Mouse (Mus musculus) stomach, embryonic 15.5 days (tissue): ENCODE data around the gene Olfr1109. TPM values are rescaled to one million over a fixed set of nuclear protein-coding genes. Genes with fewer than 3 reads are reported as not detected.

ENCODE experiments used
- ATAC-seq: fragments of 200-750 bp; cut with Nextera tagmentation; 2 replicates; pipeline ENCODE4 v1.8.0; 2017; ENCODE audit warnings: low read depth, moderate number of reproducible peaks, moderate TSS enrichment; ENCODE audit not compliant: insufficient read depth, low FRiP score
- H3K27ac ChIP-seq: fragments of 300-500 bp; sonication (generic); 2 replicates; pipeline ENCODE4 v1.5.1; 2015; ENCODE audit warnings: mild to moderate bottlenecking, inconsistent platforms
- H3K27me3 ChIP-seq: fragments of 300-500 bp; sonication (generic); replicated peaks from 2 replicates; pipeline ENCODE4 v1.6.1; 2015; ENCODE audit warnings: inconsistent platforms
- H3K36me3 ChIP-seq: fragments of 300-500 bp; sonication (generic); 2 replicates; pipeline ENCODE4 v1.6.1; 2015; ENCODE audit warnings: inconsistent platforms
- H3K4me1 ChIP-seq: fragments of 300-500 bp; sonication (generic); 2 replicates; pipeline ENCODE4 v1.6.1; 2015; ENCODE audit warnings: inconsistent platforms
- H3K4me2 ChIP-seq: fragments of 300-500 bp; sonication (generic); 2 replicates; pipeline ENCODE4 v1.6.1; 2015; ENCODE audit warnings: mild to moderate bottlenecking, inconsistent platforms
- H3K4me3 ChIP-seq: fragments of 300-500 bp; sonication (generic); replicated peaks from 2 replicates; pipeline ENCODE4 v1.5.1; 2015; ENCODE audit warnings: inconsistent platforms
- H3K9ac ChIP-seq: fragments of 300-500 bp; sonication (generic); 2 replicates; pipeline ENCODE4 v1.6.1; 2015; ENCODE audit warnings: inconsistent platforms
- H3K9me3 ChIP-seq: fragments of 300-500 bp; sonication (generic); 2 replicates; pipeline ENCODE4 v1.6.1; 2016; ENCODE audit warnings: inconsistent platforms
- WGBS: fragments of 180-500 bp; shearing (Covaris S2); methylation state at CpG from one replicate; pipeline ENCODE4 v1.1.7; 2015; 5-methylcytosine and 5-hydroxymethylcytosine counted together
- polyA plus RNA-seq: library from polyadenylated mRNA; unstranded; fragments of >200 nt; fragmentation: Nextera tagmentation; extraction: Ambion mirVana; gene quantifications from 2 replicates; pipeline ENCODE4 v1.2.1, GENCODE M21; 2015

Olfr1109 gene
- not detected in 2 replicates for polyA plus RNA-seq

GRCm38 (mm10) chr2:87095908-87096307 is at the start of gene Olfr1109:
Gene Olfr1109, minus strand, starts transcription at chr2:87096008.
- Histone ChIP-seq H3K27me3 (no peaks in the 10 kb centered on the region), H3K4me2 (no peak within 1 kb of the TSS), H3K4me1 (no peaks in the 10 kb centered on the region), H3K4me3 (no peak within 1 kb of the TSS), H3K9me3 (no peaks in the 10 kb centered on the region), H3K9ac (no peak within 1 kb of the TSS), H3K36me3 (no peaks in the 10 kb centered on the region), H3K27ac (no peak within 1 kb of the TSS)
- ATAC-seq: no peak
- WGBS: 75% methylated on average over 1 of the region's 1 CpGs

- no peaks in the 10 kb centered on the region for H3K9me3 ChIP-seq
- H3K27ac ChIP-seq: no peak within 1 kb of the TSS
- H3K27me3 ChIP-seq: no peaks in the 10 kb centered on the region
- H3K36me3 ChIP-seq: no peaks in the 10 kb centered on the region
- no peak within 1 kb of the TSS for H3K4me3 ChIP-seq
- H3K9ac ChIP-seq: no peak within 1 kb of the TSS
- no peaks in the 10 kb centered on the region for H3K4me1 ChIP-seq
- no peak within 1 kb of the TSS for H3K4me2 ChIP-seq
- no peak for ATAC-seq
- WGBS: 75% methylated on average over 1 of the region's 1 CpGs
These were observed 44.4 kb upstream of the Olfr1109 start, which contains the start of gene Olfr1110 for GRCm38 (mm10) chr2:87140200-87140599. Gene Olfr1110, minus strand, starts transcription at chr2:87140300.

GRCm38 (mm10) chr2:87114467-87114866 is 18.7 kb upstream of the Olfr1109 start, which contains the start of gene Olfr259:
Gene Olfr259, minus strand, starts transcription at chr2:87114567.
- H3K9ac ChIP-seq: no peak within 1 kb of the TSS
- H3K9me3 ChIP-seq: no peaks in the 10 kb centered on the region
- no peak within 1 kb of the TSS for H3K4me3 ChIP-seq
- no peaks in the 10 kb centered on the region for H3K4me1 ChIP-seq
- no peak within 1 kb of the TSS for H3K4me2 ChIP-seq
- H3K27ac ChIP-seq: no peak within 1 kb of the TSS
- no peak for ATAC-seq
- no peaks in the 10 kb centered on the region for H3K27me3 ChIP-seq
- H3K36me3 ChIP-seq: no peaks in the 10 kb centered on the region

GRCm38 (mm10) chr2:87075717-87076116 is 20.1 kb downstream of the Olfr1109 start, which contains the start of gene Olfr1107:
Gene Olfr1107, minus strand, starts transcription at chr2:87075817.
- H3K4me1 ChIP-seq: no peaks in the 10 kb centered on the region
- no peaks in the 10 kb centered on the region for H3K9me3 ChIP-seq
- H3K36me3 ChIP-seq: no peaks in the 10 kb centered on the region
- H3K27ac ChIP-seq: no peak within 1 kb of the TSS
- no peak for ATAC-seq
- H3K27me3 ChIP-seq: no peaks in the 10 kb centered on the region
- H3K4me2 ChIP-seq: no peak within 1 kb of the TSS
- no peak within 1 kb of the TSS for H3K9ac ChIP-seq
- no peak within 1 kb of the TSS for H3K4me3 ChIP-seq
- WGBS: 90% methylated on average over 1 of the region's 1 CpGs

GRCm38 (mm10) chr2:87052173-87052572 is 43.6 kb downstream of the Olfr1109 start, which contains the start of gene Olfr1106:
Gene Olfr1106, minus strand, starts transcription at chr2:87052273.
- H3K4me2 ChIP-seq: no peak within 1 kb of the TSS

More at GRCm38 (mm10) chr2:87052173-87052572, 43.6 kb downstream of the Olfr1109 start, which contains the start of gene Olfr1106:
- Histone ChIP-seq H3K27me3 (no peaks in the 10 kb centered on the region), H3K4me1 (no peaks in the 10 kb centered on the region), H3K4me3 (no peak within 1 kb of the TSS), H3K9me3 (no peaks in the 10 kb centered on the region), H3K9ac (no peak within 1 kb of the TSS), H3K36me3 (no peaks in the 10 kb centered on the region), H3K27ac (no peak within 1 kb of the TSS)
- no peak for ATAC-seq
- WGBS: 71% methylated on average over 1 of the region's 1 CpGs

Other genes with a start within 250 kb of the Olfr1109 start
- not detected in 2 replicates for gene Olfr1095, start 244.3 kb downstream of the Olfr1109 start, polyA plus RNA-seq
- not detected in 2 replicates for gene Gm13723, start 221.2 kb downstream of the Olfr1109 start, polyA plus RNA-seq
- not detected in 2 replicates for gene Olfr1097, start 203.8 kb downstream of the Olfr1109 start, polyA plus RNA-seq
- gene Olfr1098, start 171.5 kb downstream of the Olfr1109 start, polyA plus RNA-seq: not detected in 2 replicates
- not detected in 2 replicates for gene Olfr1099, start 135.3 kb downstream of the Olfr1109 start, polyA plus RNA-seq
- gene Olfr1100, start 116.1 kb downstream of the Olfr1109 start, polyA plus RNA-seq: not detected in 2 replicates
- gene Olfr1101, start 104.8 kb downstream of the Olfr1109 start, polyA plus RNA-seq: not detected in 2 replicates
- not detected in 2 replicates for gene Olfr1102, start 97.6 kb downstream of the Olfr1109 start, polyA plus RNA-seq
- gene Olfr1104, start 68.9 kb downstream of the Olfr1109 start, polyA plus RNA-seq: not detected in 2 replicates
- not detected in 2 replicates for gene Olfr1105, start 59.5 kb downstream of the Olfr1109 start, polyA plus RNA-seq
- not detected in 2 replicates for gene Olfr1106, start 43.7 kb downstream of the Olfr1109 start, polyA plus RNA-seq
- not detected in 2 replicates for gene Olfr1107, start 20.2 kb downstream of the Olfr1109 start, polyA plus RNA-seq
- not detected in 2 replicates for gene Olfr259, start 18.6 kb upstream of the Olfr1109 start, polyA plus RNA-seq
- not detected in 2 replicates for gene Olfr1110, start 44.3 kb upstream of the Olfr1109 start, polyA plus RNA-seq
- gene Olfr1111, start 56.6 kb upstream of the Olfr1109 start, polyA plus RNA-seq: not detected in 2 replicates
- gene Olfr1112, start 91.8 kb upstream of the Olfr1109 start, polyA plus RNA-seq: not detected in 2 replicates
- gene Olfr1113, start 113.0 kb upstream of the Olfr1109 start, polyA plus RNA-seq: not detected in 2 replicates
- not detected in 2 replicates for gene Olfr1115, start 152.0 kb upstream of the Olfr1109 start, polyA plus RNA-seq
- not detected in 2 replicates for gene Olfr1116, start 171.5 kb upstream of the Olfr1109 start, polyA plus RNA-seq
- gene Olfr1118, start 211.6 kb upstream of the Olfr1109 start, polyA plus RNA-seq: not detected in 2 replicates